Mouse (Mus musculus) large intestine, adult 2 months (tissue): ENCODE results near the gene Aldh1a3. TPM values are rescaled to one million over a fixed set of nuclear protein-coding genes. Genes with fewer than 3 reads are reported as not detected.

Source experiments
- DNase-seq: peaks from one replicate; pipeline ENCODE4 v3.0.0-alpha.2; 2012; ENCODE audit warnings: low read depth, low spot score
- WGBS: fragments of 180-500 bp; shearing (Covaris S2); methylation state at CpG from one replicate; pipeline ENCODE4 v1.1.7; 2018; 5-methylcytosine and 5-hydroxymethylcytosine counted together
- polyA plus RNA-seq: library from polyadenylated mRNA; depleted of rRNA; stranded (reverse); fragments of >200 nt; gene quantifications from 2 replicates; pipeline ENCODE4 v1.2.3, GENCODE M21; 2012

Gene Aldh1a3
- polyA plus RNA-seq, 1 experiment: 7.0 TPM

DNA sequence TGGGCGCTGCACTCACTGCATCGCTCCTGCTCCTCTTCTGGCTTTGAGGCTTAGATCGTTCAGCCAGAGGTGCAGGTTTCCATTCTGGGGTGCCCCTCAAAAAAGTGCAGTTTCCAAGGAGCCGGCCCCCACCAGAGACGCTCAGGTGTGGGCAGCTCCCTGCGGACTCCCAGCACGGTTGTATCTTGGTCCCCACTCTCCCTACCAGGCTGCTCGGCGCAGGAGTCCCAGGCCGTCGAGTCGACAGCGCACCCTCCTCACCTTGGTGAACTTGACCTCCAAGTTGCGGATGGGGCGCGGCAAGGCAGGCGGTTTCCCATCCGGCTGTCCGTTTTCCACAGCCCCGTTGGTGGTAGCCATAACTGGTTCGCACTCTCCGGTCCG, 272 bp downstream of the Aldh1a3 start:
- DNase-seq: no peak
- 4% methylated on average over 23 of the region's 23 CpGs for WGBS

DNA sequence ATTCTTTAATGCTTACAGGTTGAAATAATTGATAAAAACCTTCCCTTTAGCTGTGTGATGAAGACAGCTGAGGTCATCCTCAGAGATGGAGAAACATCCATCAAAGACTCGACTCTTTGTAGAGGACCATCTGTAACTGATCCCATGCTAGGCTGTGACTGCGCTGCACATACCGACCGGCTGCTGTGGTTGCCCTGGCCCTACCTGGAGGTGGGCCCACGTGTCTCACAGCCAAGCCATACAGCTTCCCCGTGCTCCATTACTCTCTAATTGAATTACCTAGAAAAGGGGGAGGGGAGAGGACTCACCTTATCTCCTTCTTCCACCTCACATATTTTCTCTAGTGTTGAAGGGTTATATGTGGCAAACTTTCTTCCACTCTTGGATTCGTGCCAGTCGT, 5.4 kb downstream of the Aldh1a3 start:
- no peak for DNase-seq
- 79% methylated on average over 8 of the region's 8 CpGs for WGBS

GRCm38 (mm10) chr7:66418981-66419380, 8.3 kb downstream of the Aldh1a3 start:
- 30% methylated on average over 12 of the region's 12 CpGs for WGBS
- DNase-seq: no peak

- DNase-seq: no peak
- 70% methylated on average over 4 of the region's 4 CpGs for WGBS
Observed at GRCm38 (mm10) chr7:66416829-66417228, 10.5 kb downstream of the Aldh1a3 start.

DNA sequence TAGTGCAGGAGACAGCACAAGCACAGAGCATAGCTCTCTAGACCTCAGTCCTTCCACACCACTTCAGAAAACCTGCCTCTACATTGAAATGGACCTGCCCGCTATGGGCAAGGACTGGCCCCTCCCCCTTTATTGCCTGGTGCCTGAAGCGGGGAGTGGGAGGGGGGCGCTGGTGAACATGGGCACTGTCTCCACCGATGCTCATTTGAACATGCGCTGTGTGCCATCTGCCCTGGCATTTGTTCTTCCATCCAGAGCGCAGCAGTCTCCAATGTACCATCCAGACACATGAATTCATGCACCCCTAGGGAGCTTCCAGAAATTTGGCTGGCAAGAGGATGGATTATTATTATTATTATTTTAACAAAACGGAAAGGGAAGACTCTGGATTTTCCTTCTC, 14.2 kb downstream of the Aldh1a3 start:
- WGBS: 85% methylated on average over 7 of the region's 7 CpGs
- DNase-seq: no peak

DNA sequence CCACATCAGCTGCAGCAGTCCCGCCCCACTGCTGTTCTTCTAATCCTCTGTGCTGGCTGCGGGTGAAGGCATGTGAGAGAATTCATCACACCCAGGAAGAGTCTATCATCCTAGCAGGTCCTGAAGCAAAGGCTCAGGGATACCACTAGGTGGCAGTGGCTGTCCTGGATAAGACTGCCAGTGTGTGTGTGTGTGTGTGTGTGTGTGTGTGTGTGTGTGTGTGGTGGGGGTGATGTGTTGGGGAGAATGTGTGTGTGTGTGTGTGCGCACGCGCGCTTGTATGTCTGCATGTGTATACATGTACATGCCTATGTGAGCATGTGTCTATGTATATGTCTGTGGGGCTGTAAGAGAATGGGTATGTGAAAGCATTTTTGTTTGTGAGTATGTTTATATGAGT, 17.9 kb downstream of the Aldh1a3 start:
- WGBS: 63% methylated on average over 6 of the region's 6 CpGs
- no peak for DNase-seq

GRCm38 (mm10) chr7:66406971-66407370, 20.3 kb downstream of the Aldh1a3 start:
- DNase-seq: no peak
- WGBS: 58% methylated on average over 8 of the region's 8 CpGs

DNA sequence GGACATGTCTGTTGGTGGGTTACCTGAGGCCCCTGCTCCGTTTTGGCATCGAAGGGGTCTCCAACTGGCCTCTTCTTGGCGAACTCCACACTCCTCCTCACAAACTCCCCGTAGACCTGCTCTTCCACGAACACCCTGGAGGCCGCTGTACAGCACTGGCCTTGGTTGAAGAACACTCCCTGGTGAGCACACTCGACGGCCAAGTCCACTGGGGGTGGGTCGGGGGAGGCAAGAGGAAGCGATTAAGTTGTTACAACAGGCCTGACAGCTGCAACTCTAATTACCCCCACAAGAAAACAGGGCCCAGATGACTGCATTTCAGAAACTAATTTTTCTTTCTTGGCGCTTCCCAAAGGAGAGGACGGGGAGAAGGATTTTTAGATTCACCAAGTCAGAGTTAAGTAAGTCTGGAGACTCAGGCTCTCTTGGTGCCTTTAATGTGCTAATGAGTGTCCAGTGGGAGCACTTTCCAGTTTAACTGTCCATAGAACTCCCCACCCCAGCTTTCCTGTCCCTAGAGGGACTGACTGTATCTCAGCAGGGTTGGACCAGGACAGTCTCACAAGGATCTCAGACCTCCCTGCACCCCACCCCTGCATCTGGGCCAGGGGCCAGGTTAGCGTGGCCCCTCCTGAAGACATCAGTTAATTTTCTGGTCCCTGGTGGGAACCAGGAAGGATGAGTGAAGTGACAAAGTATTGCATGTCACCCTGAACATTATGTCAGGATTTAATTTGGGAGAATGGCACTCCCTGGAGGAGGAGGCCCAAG, 21.2 kb downstream of the Aldh1a3 start:
- WGBS: 59% methylated on average over 13 of the region's 13 CpGs
- DNase-seq: no peak

DNA sequence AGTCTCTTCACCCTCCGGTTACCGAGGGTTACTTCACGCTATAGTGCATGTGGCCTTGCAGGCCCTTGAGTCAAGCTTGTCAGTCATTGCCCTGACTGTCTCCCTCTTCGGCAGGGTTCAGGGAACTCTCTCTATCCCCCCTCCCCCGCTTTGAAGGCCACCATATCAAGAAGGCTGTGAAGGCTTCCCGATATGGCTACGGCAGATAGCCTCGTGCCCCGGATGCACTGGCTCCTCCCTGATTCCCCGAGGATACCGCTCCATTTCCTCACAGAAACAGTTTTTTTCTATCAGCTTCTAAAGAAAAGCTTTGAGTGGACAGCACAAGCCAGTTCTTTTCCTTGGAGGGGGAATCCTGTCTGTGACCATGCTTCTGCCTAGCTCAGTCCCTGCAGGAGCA, 21.8 kb downstream of the Aldh1a3 start:
- WGBS: 68% methylated on average over 11 of the region's 11 CpGs
- DNase-seq: no peak

DNA sequence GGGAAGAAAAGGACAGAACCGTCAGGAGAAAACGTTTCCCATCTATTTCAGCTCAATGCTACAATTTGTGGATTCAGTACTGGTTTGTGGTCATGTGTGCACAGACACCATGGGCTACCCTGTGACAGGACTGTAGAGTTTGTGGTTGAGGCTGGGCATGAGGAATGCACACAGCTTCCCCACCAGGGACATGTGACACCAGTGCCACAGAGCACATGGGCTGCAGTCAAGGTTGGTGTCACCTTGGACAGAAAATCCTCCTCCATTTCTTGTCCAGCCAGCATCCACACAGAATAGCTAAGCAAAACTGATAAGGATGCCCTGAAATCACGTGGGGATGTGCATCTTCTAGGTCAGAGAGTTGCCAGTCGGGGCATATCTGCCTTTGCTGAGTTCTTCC, 22.5 kb downstream of the Aldh1a3 start:
- DNase-seq: no peak
- 71% methylated on average over 4 of the region's 4 CpGs for WGBS

- no peak for DNase-seq
- 65% methylated on average over 10 of the region's 10 CpGs for WGBS
Observed at GRCm38 (mm10) chr7:66404141-66404540, 23.2 kb downstream of the Aldh1a3 start.

GRCm38 (mm10) chr7:66402876-66403275, 24.4 kb downstream of the Aldh1a3 start:
- WGBS: 86% methylated on average over 5 of the region's 5 CpGs
- no peak for DNase-seq

GRCm38 (mm10) chr7:66401605-66402004, 25.7 kb downstream of the Aldh1a3 start:
- 72% methylated on average over 8 of the region's 8 CpGs for WGBS
- no peak for DNase-seq

- WGBS: 83% methylated on average over 3 of the region's 3 CpGs
- DNase-seq: no peak
Observed at GRCm38 (mm10) chr7:66397288-66397687, 30.0 kb downstream of the Aldh1a3 start.

DNA sequence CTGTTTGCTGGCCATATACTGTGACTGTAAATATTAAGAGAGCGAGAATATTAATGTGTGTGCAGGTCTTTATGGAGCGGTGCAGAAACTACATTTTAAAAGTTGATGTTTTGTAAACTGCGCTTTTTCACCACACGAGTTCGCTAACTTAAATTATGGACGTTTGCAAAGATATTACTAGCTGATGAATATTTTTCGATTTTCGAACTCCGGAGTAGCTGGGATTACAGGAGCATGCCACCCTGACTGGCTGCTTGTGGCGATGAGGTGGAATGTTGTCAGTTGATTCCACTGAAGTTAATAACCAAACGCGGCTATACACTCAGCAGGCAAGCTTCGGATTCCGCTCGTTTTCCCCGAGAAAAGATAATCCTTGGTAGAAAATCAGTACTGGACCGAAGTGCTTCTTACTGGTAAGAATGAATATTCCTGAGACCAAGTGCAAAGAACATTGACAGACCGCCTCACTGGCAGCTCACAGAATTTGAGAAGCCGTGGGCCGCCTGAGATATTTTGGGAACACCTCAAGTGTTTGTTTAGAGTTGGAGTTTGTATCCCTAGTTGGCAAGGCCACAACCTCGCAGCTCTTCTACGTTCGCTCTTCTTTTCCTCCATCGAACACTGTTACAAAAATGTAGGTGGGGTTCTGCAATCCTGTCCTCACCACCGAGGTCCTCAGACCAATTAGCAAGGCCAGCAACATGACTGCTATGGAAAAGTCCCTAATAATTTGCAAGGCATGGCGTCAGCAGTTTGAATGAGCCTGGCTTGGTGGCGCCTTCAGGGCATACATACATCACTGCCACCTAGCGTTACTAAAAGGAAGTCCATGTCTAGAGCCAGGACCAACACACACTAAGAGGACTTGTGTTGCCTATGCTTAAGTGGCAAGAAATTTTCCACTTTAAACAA, 38.4 kb downstream of the Aldh1a3 start:
- DNase-seq: peak; percentile 74
- WGBS: 6% methylated on average over 28 of the region's 28 CpGs

DNA sequence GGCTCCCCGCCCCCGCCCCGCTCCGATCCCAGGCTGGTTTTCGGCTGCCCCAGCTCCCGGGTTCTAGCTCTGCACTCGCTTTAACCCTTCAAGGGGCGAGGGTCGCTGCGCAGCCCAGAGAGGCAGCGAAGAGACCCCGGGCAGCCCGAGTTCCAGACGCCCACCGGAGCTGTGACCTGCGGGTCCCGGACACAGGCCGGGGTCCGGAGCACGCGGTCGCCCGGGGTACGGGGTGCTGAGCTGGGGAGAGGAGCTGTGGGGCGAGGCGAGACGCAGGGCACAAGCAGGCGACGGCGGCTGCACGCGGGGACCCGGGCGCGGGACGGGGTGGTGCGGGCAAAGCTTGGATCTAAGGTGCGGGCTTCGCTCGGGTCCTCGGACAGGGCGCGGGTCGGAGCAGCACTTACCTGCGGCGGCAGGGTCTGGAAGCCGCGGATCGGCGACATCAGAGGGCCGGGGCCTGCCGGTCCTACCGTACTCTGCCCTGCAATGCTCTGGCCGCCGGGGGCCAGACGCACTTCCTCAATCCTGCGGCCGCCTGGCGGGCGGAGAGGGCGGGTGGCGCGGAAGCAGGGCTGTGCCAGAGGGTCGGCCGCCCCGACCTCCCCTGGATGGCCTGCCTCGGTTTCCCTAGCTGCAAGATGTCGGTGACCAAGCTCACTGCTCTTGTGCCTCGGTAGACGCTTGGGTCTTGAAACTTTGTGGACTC, 39.4 kb downstream of the Aldh1a3 start, which contains the start of gene Lrrk1:
Gene Lrrk1 (minus strand): TSS at position 538 of the 709 bp plus-strand sequence.
- DNase-seq: no peak
- under 1% methylated on average over 70 of the region's 70 CpGs for WGBS

DNA sequence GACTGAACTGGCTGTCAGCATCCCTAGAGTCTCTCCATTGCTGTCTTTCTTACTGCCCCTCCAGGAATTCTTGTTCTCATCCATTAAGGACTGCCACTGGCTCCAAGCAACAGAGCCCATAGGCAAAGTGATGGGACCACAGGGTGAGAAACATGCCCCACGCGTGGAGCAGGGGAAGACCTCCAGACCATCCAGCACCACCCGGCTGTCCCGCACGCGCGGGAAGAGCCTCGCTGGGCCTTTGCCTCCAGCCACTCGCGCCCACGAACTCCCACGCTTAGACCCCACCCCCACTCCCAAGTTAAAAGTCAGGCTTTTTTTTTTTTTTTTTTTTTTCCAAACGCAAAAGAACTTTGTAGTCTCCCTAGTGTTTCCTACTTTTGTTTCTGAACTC, 39.9 kb downstream of the Aldh1a3 start:
- 7% methylated on average over 13 of the region's 13 CpGs for whole genome bisulfite sequencing
- DNase-seq: no peak

DNA sequence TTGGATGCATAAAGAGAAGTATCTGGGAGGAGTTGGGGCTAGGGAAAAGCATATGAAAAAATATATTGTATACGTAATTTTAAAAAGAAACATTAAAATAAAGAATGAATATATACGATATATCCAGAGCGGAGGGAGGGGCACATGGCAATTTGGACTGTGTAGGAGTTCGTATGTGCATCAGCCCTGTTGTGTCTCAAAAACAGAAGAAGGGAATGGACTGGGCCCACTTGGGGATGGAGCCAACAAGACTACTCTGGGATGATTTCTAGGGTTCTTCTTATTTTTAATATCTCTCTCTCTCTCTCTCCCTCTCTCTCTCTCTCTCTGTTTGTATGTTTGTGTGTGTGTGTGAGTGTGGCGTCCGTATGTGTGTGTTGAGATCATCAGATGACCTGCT, 40.9 kb downstream of the Aldh1a3 start:
- DNase-seq: no peak
- 93% methylated on average over 6 of the region's 6 CpGs for WGBS

DNA sequence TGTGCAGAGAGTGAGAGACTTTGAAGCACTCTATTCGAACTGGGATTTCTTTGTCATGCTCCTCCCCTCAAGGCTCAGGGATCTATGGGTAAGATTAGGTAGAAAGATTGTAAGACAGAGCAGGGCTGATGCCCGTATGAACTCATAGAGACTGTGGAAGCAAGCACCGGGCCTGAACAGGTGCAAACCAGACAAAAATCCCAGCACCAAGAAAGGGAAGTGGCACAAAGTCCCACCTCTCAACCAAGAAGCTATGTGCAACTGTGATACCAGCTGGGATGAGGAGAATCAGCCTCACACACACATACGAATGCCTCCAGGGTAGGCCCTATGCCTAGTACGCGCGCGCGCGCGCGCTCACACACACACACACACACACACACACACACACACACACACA, 41.5 kb downstream of the Aldh1a3 start:
- DNase-seq: no peak
- 82% methylated on average over 12 of the region's 12 CpGs for WGBS

DNA sequence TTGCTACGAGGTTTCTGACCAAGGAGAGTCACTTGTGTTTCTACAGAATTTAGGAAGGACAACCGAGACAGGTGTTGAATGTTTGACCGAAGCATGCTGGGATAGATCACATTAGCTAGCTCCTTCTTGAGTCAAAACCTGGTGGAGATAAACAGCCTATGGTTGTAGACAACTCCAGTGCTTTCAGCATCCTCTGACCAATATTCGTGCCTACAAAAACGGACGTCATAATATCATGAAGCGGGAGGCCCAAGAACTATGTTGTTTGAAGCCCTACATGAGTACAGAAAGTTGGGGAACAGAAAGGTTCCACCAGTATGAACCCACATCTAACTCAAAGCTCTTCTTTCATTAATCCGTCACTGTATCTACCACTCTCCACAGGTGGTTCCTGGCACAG, 42.4 kb downstream of the Aldh1a3 start:
- 53% methylated on average over 8 of the region's 8 CpGs for WGBS
- no peak for DNase-seq
